Mouse (Mus musculus) E14TG2a.4 (cell line): ENCODE results near the gene Padi6.

ENCODE experiments used
- H3K27me3 ChIP-seq: 2 replicates; pipeline ENCODE4 v1.6.1; 2014; ENCODE audit warnings: low read length, control low read depth; ENCODE audit not compliant: insufficient read depth
- H3K36me3 ChIP-seq: 2 replicates; pipeline ENCODE4 v1.6.1; 2014; ENCODE audit warnings: low read length, control low read depth; ENCODE audit not compliant: insufficient read depth
- H3K4me1 ChIP-seq: replicated peaks from 2 replicates; pipeline ENCODE4 v1.6.1; 2014; ENCODE audit warnings: low read depth, low read length, control low read depth
- H3K4me3 ChIP-seq: replicated peaks from 2 replicates; pipeline ENCODE4 v1.5.1; 2014; ENCODE audit warnings: mild to moderate bottlenecking, low read length
- H3K9me3 ChIP-seq: 2 replicates; pipeline ENCODE4 v1.6.1; 2014; ENCODE audit warnings: low read length, control low read depth
- CTCF ChIP-seq: conservative IDR thresholded peaks from 2 replicates; pipeline ENCODE4 v1.5.1; 2014; ENCODE audit warnings: low read length
- NANOG ChIP-seq: IDR thresholded peaks from 2 replicates; pipeline ENCODE4 v1.6.1; 2014; ENCODE audit warnings: borderline replicate concordance, low read length, mixed read lengths
- POU5F1 ChIP-seq: IDR thresholded peaks from 2 replicates; pipeline ENCODE4 v1.6.1; 2014; ENCODE audit warnings: low read length, borderline replicate concordance

Gene Padi6

GRCm38 (mm10) chr4:140722710-140723109 lies 19.7 kb downstream of the Padi6 start:
- TF ChIP-seq CTCF (no peak), POU5F1 (no peak), NANOG (no peak)
- no peaks in the 10 kb centered on the region for H3K9me3 ChIP-seq
- no peak overlapping the region for H3K4me3 ChIP-seq
- H3K27me3 ChIP-seq, result no peaks in the 10 kb centered on the region
- H3K4me1 ChIP-seq, result peaks cover 67% of the 10 kb centered on the region
- peaks cover 76% of the 10 kb centered on the region for H3K36me3 ChIP-seq

DNA sequence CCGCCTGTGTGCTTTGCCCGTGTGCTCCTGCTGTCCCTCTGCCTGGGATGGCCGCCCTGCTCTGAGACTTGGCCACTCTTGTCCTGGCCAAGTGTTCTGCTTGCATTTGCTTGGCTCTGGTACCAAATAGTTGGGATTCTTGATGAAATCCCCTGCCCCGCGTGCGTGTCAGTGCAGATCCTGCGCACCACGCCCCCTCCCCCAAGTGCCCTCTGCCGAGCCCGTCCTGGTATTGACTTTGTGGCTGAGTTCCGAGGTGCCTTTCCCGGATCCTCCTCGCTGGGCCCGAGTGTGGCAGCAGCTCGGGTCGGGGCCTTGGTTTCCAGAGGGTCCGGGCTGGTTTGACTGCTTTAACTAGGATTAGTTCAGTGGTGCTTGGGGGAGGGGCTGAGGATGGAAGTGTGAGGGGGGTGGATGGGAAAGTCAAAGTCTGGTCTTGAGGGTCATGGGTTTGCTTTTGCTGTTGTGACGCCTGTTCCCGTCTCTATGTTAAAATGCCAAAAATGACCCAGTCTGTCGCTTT lies 20.4 kb downstream of the Padi6 start:
- Histone ChIP-seq H3K4me3 (no peak overlapping the region), H3K9me3 (no peaks in the 10 kb centered on the region), H3K4me1 (peaks cover 70% of the 10 kb centered on the region), H3K27me3 (no peaks in the 10 kb centered on the region), H3K36me3 (peaks cover 83% of the 10 kb centered on the region)
- no peak for TF ChIP-seq CTCF
- no peak for TF ChIP-seq NANOG
- TF ChIP-seq POU5F1, result no peak

- Histone ChIP-seq H3K36me3 (peaks cover 93% of the 10 kb centered on the region), H3K4me3 (no peak overlapping the region), H3K27me3 (no peaks in the 10 kb centered on the region), H3K9me3 (no peaks in the 10 kb centered on the region), H3K4me1 (peaks cover 84% of the 10 kb centered on the region)
- no peak for TF ChIP-seq POU5F1
- TF ChIP-seq CTCF, result no peak
- TF ChIP-seq NANOG, result no peak
Measured at GRCm38 (mm10) chr4:140720091-140720490, 22.4 kb downstream of the Padi6 start.

DNA sequence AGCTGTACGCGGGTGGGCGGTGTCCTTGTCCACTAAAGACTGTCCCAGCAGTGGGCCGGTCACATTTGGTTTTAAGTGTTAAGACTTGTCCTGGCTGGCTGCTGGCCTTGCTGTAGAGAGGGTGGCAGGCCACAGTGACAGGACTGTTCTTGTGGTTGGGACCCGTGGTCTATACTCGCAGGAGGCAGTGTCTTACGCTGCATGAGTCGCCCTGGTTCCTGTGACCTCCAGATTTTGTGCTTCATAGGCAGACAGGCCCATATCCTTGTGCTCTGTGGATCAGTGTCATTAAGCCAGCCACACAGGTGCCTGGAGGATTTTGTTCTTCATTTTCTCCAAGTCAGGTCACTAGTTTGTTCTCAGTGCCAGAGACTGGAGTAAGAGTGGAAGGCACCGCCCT lies 24.0 kb downstream of the Padi6 start:
- Histone ChIP-seq H3K4me1 (peaks cover 91% of the 10 kb centered on the region), H3K4me3 (no peak overlapping the region), H3K27me3 (no peaks in the 10 kb centered on the region), H3K9me3 (no peaks in the 10 kb centered on the region), H3K36me3 (peaks cover 97% of the 10 kb centered on the region)
- TF ChIP-seq NANOG, result no peak
- no peak for TF ChIP-seq CTCF
- TF ChIP-seq POU5F1, result no peak

DNA sequence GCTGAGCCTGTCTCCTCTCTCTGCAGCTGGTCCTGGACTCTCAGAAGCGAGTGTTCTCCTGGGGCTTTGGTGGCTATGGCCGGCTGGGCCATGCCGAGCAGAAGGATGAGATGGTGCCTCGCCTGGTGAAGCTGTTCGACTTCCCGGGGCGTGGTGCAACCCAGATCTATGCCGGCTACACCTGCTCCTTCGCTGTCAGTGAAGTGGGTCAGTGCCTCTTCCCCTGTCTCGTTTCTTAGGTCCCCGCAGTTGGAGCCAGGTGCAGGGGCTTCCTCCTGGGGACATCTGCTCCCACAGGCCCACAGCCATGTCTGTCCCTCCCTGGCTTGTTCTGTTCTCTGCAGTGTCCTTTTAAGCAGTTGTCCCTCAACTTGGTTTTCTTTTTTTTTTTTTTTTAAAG lies 25.4 kb downstream of the Padi6 start:
- Histone ChIP-seq H3K36me3 (peaks cover 97% of the 10 kb centered on the region), H3K9me3 (no peaks in the 10 kb centered on the region), H3K27me3 (no peaks in the 10 kb centered on the region), H3K4me1 (peaks cover 91% of the 10 kb centered on the region), H3K4me3 (no peak overlapping the region)
- no peak for TF ChIP-seq CTCF
- TF ChIP-seq POU5F1, result no peak
- no peak for TF ChIP-seq NANOG

- TF ChIP-seq POU5F1 (no peak), CTCF (no peak), NANOG (no peak)
- Histone ChIP-seq H3K27me3 (no peaks in the 10 kb centered on the region), H3K9me3 (no peaks in the 10 kb centered on the region), H3K4me1 (peaks cover 91% of the 10 kb centered on the region), H3K36me3 (peaks cover 97% of the 10 kb centered on the region), H3K4me3 (no peak overlapping the region; the same call in 1 of the 2 replicates)
Measured at GRCm38 (mm10) chr4:140714586-140714985, 27.9 kb downstream of the Padi6 start.

DNA sequence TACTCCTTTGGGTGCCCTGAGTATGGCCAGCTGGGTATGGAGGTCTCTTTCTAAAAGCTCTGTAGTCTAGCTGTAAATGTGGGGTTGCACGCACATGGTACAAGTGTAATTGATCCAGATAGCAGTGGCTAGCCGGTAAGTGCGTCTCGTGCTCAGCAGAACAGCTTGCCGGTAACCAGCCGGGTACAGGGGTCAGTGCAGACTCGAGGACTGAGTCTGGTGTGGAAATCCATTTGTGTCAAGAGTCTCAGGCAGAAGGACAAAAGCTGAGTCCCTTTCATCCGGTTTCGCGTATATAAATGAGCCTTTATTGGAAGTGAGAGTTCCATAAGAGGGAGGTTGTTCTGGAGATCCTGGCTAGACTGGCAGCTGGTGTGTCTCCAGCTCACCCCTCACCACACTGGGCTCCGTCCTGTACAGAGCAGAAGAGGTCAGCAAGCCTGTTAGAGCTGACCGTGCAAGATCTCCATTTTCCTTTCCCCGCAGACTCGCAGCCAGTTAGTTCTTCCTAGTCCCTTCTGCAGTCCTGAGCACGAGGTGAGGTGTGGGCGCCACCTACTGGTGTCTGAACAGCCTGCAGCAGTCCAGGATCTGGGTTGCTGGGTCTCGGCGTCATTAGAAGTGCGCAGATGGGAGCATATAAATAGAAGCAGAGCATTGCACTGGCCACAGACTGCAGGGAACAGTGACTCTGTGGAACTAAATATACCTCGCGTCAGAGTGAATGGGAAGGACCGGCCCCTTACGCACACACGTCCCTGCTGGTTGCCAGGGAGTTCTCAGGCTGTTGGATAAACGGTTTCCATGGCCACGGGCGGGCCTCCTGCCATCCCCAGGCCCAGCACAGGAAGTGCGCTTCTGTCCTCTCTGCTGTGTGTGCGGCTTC lies 28.7 kb downstream of the Padi6 start:
- H3K36me3 ChIP-seq, result peaks cover 100% of the 10 kb centered on the region
- no peak overlapping the region; the same call in 1 of the 2 replicates for H3K4me3 ChIP-seq
- peaks cover 96% of the 10 kb centered on the region for H3K4me1 ChIP-seq
- H3K27me3 ChIP-seq, result no peaks in the 10 kb centered on the region
- no peaks in the 10 kb centered on the region for H3K9me3 ChIP-seq
- TF ChIP-seq POU5F1, result no peak
- peak; percentile 87 for TF ChIP-seq CTCF

- Histone ChIP-seq H3K27me3 (no peaks in the 10 kb centered on the region), H3K4me1 (peaks cover 95% of the 10 kb centered on the region), H3K9me3 (no peaks in the 10 kb centered on the region), H3K4me3 (no peak overlapping the region), H3K36me3 (peaks cover 99% of the 10 kb centered on the region)
- TF ChIP-seq POU5F1 (no peak), NANOG (no peak), CTCF (no peak)
Measured at GRCm38 (mm10) chr4:140711360-140711759, 31.1 kb downstream of the Padi6 start.
